Mouse (Mus musculus): ENCODE results near the gene Fam169b.
A peak's percentile ranks its signal among the peaks of the same experiment; 100 is the strongest.

The Fam169b gene

DNA sequence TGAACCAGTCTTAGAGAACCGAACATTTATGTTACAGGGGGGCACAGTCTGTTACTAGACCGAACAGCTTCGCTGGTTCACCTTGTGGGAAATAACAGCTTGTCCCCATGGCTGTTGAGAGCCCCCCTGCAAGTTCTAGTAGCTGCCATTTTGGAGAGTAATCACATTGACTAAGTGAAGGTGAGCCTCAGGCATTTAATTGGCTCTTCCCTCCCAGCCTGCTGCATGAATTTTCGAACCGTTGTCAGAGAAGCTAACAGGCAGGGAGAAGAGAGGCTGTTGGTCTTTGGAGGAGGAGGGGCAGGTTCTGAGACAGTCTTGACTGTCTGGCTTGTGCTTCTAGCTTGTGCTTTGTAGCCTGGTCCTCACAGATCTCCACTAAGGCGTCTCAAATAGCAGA, 45.3 kb downstream of the Fam169b start:
- DNase-seq (ENCODE audit: low spot score): no peak

DNA sequence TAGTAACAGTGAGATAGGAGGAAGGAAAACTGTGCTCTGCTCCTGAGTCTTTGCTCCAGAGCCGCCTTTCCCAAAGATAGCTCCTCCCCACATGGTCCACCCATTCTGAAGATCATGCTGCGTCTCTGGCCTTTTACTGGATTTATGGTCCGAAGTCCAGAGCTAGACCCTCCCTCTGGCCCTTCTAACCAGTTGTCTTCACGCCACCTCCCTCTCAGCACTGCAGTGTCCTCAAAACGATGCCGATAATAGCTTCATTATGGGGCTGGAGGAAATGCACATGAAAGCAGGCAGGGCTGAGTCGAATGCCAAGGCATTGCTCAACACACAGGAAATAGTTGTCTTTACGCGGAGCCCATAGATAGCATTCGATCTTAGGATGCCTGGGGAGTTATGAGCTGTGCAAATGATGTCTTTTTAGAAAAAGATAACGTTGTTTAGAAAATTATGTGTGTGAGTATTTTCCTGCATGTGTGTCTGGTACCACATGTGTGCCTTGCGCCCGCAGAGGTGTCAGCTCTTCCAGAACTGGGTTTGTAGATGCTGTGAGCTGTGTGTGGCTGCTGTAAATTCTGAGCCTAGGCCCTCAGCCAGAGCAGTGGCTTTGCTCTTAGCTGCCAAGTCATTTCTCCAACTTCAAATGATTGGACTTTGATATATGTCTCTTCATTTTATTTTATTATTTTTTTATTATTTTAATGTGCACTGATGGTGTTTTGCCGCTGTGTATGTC, 46.6 kb downstream of the Fam169b start:
- DNase-seq (ENCODE audit: low spot score): no peak

DNA sequence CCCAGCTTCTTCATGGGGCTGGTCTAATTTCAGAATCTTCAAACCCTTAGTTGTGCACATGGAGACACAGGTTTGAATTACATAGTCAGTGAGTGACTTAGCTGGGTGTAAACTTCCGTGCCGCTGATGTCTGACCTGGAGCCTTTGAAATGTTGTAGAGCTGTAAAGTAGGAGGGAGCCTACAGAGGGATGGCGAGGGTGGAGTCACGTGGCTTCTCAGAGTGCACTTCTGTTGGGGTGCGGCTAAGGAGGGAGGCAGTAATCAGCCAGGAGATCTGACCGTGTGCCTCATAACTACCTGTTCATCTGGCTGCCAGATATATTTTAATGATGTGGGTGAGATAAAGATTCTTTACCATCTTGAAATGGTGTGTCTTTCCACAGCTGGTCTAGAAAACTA, 49.4 kb downstream of the Fam169b start:
- DNase-seq (ENCODE audit: low spot score): no peak

DNA sequence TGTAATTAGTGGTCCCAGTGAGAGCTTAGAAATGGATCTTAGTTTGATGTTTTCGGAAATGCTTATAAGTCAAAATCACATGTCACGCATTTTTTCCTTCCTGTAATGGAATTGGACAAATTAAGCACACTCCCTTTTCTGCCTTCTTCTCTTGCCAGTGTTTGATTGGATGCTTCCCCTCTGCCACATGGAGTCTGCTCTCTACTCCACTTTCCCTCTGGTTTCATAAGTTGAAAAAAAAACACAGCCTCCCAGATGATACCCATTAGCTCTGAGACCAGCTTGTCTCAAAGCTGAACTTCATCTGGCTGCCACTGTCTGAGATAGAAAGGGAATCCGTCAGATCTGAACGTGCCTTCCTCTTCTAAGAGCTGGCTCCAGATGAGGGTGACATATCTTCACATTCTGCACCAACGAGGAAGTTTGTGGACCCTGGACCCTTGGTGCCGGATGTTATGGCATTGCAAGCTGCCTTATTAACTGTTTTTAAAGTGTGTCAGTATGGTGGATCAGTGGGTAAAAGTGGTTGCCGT, 52.6 kb downstream of the Fam169b start:
- DNase-seq (ENCODE audit: low spot score): no peak

DNA sequence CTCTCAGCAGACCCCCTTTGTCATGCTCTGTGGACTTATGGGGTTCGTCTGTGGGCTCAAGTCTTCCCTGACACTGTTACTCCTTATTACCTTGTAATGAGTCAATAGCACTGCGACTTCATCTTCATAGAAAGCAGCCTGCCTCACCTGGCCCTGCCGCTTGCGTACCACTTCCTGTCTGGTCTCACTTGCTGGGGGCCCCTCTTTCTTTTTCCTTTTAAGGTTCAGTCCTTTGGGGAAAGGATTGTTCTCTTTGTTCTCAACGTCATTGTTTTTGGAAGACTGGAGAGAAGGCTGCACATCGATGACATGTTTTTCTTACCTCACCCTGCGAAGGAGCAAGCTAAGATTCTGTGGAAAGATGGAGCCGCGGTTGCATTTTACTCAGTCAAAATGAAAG, 55.4 kb downstream of the Fam169b start:
- DNase-seq (ENCODE audit: low spot score): no peak

DNA sequence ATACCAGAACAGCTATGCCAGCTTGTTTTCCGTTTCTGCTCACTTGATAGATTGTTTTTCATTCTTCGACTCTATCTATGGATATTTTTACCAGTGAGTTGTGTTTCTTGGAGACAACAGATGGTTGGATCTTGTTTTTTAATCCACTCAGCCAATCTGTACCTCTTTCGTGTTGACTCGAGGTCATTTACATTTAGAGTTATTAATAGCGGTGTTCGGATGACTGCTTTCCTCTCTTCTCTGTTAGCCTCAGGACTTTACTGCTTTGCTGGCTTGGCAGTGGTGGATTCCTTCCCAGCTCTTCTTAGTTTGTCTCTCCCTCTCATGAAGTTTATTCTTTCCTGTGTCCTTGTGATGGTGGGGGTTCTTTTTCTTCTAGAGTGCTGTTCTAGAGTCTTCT, 59.2 kb downstream of the Fam169b start:
- no peak for DNase-seq (ENCODE audit: low spot score)

DNA sequence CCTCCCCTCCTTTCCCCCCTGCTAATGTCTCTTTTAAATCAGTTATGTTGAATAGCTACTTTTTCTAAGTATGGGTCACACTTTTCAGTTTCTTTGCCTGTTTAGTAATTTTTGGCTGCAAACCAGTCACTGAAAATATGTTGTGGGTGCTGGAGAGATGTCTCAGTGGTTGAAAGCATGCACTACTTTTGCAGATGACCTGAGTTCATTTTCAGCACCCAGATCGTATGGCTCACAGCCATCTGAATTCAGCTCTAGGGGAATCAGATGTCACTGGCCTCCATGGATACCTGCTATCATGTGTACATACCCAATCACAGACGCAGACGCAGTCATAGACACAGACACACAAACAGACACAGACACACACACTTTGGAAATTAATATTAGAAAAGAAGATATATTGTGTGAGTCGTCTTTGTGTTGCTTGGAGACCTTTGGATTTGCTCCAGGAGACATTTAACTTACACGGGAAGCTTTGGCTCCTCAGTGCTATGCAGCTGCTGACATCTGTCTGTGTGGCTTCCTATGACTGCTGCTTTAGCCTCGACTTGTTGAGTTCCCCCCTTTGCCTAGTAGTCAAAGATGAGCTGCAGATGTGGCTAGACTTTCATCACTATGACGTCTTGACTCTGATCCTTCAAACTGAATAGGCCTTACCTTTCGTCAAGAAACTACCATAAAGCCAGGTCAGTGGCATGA, 63.6 kb downstream of the Fam169b start:
- DNase-seq (ENCODE audit: low spot score): no peak

DNA sequence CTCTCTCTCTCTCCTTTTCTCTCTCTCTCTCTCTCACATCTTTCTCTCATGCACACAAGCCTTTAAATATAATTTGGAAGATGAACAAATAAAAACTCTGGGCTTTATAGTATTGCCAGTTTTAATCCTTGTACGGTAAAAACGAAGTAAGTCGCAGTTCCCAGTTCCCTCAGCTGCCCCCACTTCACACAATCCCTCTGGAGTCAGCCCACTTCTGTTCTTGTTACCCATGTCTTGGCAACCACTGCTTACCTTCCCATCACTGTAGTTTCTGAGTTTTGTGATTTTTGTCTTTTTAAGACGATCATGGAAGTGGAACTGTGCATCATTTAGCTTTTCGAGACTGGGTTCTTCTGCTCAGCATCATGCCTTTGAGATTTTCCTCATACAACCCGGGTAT, 65.0 kb downstream of the Fam169b start:
- no peak for DNase-seq (ENCODE audit: low spot score)

DNA sequence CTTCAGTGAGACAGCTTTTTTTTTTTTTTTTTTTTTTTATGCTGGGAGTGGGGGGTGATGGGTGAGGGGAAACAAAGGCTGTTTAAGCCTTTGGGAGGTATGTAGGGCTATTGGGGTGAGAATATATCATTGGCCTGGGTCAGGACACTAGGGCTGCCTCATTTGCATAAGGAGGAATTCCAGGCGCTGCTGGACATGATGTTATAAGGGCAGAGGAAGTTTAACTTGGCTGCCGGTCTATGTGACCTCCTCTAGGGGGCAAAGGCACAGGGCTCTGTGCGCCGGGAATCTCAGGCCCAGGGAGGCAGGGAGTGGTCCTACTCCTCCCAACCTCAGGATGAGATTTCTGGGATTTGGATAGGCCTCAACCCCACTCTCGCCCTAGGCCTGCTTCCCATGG, 70.9 kb downstream of the Fam169b start:
- no peak for DNase-seq (ENCODE audit: low spot score)

DNA sequence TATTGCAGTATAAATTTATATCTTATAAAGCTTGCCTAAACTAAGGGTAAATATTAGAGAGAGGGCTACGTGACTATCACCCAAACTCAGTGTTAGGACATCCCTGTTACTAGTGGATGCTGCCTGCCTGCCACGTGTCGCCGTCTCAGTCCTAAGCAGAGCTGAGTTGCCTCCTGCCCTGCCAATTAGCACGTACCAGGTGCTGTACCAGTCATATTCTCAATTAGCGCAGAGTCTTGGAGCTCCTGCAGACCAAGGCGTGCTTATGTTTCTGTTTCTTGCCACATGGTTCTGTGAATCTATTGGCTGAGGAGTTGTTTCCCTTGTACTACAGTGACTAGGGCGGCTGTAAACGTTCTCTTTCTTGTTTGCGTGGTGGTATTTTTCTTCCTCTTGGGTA, 72.3 kb downstream of the Fam169b start:
- DNase-seq (ENCODE audit: low spot score): no peak

DNA sequence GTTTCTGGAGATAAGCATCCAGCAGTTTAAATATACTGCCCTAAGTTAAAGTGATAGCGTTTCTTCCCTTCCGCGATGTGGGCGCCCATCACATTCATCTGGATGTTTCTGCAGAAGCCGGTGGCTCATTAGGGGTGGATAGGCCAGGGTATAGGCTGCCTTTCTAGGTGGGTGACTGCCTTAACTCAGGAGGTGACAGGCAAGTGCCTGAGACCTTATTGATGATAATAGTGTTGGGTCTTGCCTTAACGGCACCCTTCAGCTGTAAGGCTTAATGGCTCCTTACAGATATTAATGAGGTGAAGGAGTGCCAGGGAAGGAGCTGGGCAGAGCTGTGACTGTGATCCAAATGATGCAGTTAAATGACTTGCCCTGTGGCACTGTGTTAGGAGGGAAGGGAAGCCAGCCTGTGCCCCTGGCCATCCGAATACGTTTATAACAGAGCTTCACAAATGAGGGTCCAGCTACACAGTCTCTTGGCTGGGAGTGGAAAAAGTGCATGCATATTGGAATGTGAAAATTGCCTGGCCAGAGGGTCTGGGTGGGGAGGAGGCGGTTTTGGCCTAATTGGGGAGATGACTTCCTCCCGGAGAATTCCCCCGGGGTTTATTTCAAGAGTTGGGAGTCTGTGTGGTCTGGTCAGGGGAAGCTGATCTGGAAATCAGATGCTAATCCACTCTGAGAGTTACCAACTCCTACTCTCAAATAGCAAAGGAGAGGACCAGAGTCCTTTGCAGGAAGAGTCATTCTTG, 81.9 kb downstream of the Fam169b start:
- DNase-seq (ENCODE audit: low spot score): no peak

DNA sequence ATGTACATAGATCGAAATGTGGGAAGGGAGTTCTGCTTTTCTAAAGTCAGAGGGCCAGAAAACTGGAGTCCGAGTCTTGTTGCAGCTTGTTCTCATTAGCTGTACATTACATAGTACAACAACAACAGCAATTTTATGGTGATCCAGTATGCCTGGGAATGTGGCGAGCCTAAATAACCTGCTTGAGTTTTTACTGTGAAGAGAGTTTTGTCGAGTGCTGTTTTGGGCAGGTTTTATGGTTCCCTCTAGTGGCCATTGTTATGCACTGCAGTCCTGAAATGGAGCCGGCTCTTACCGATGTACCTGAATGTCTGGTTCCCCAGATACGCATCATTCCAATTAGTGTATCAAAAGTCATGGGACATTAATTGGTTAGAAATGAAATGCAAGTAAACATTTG, 83.8 kb downstream of the Fam169b start:
- DNase-seq (ENCODE audit: low spot score): peak; percentile 56

DNA sequence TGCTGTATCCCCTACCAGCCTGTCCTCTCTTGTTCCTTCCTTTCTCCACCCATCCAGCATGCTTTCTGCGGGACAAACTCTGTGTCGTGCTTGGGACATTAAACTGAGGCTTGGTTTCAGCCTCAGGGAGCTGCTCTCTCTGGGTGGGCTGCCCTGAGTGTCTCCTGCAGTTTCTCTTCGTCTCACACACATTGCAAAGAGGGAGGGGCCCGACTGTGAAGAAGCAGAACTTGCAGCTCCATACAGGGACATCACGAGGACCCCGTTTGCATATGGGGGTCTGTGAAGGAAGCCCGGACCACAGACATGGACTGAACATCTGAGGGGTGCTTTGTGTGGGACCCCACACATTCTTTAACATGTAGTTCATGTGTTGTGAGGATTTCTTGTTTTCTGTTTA, 89.0 kb downstream of the Fam169b start:
- DNase-seq (ENCODE audit: low spot score): no peak

DNA sequence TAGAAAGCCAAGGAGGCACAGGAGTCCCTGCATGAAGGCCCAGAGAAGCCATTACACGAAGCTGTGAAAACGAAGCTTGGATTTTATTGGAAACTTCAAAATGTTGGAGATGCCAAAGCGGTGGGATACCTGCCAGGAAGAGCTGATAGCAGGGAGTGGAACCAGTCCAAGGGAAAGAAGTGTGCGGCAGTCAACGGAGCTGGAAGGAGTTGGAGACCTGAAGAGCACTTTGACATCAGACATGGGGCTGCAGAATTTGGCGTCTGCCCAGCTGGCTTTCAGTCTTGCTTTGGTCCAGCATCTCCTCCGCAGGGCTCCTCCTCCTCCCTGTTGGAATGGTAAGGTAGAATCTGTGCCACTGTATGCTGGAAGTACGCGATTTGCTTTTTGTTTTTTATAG, 92.1 kb downstream of the Fam169b start:
- peak; percentile 76 for DNase-seq (ENCODE audit: low spot score)

DNA sequence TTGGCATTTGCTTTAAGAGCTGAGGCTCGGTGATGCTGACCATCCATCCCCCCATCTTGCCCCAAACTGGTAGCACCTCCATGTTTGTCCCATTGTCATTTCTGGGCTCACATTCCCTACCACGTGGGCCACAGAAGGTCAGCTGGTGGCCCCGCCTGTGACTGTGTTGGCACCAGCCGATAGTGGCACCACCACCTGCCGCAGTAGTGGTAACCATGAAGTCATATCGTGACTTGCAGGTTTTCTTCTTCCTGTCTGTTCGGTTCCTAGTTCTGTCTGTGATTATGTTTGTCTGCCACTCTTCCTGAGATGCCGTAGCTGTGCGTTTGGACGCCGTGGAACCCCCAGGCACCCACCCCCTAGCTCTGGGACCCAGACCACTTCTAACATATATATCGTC, 95.3 kb downstream of the Fam169b start:
- DNase-seq (ENCODE audit: low spot score): no peak

DNA sequence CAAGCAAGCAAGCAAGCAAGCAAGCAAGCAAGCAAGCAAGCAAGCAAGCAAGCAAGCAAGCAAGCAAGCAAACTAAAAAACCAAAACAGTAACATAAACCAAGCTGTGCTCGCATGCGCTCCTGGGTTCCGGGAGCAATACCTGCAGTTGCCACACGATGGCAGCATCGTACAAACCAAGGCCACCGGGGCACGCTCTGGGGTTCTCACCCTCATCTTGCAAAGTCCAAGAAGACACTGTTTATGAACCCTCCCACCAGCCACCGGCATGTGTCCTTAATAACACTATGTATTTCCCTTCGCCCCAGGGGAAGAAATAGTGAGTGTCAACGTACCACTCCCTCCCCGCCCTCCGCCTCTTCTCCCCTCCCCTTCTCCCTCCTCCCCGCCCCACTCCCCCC, 96.1 kb downstream of the Fam169b start:
- DNase-seq (ENCODE audit: low spot score): peak; percentile 90

DNA sequence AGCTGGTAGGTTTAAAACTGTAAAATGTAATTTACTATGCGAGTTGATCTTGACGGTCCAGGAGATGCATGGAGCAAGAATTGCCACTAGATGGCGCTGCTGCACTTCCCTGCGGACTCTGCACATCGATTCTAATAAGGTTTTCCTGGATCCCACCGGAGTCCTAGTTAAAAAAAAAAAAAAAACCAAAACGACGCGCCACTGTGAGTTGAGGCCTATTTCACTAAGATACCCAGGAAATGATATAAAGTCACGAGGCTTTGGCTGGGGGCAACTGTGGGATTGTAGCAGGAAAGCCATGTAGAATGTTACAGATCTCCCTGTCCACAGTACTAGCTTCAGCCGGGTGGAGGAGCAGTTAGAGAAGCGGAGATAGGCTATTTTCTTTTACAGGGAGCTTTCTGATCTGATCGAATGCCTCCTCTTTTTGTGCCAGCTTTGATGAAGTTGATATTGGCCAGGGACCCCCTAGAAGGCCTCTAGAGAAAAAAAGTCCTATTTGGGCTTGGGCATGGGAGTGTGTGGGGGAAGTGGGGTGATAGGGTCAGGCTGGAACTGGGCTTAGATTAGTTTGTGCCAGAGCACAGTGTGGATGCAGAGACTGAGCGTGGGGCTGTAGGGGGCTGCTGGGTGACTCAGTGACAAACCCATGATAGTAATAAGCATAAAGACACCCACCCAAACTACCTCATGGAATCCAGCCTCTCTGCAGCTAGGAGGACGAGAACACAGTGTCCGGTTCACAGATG, 100.6 kb downstream of the Fam169b start:
- DNase-seq (ENCODE audit: low spot score): peak; percentile 84

DNA sequence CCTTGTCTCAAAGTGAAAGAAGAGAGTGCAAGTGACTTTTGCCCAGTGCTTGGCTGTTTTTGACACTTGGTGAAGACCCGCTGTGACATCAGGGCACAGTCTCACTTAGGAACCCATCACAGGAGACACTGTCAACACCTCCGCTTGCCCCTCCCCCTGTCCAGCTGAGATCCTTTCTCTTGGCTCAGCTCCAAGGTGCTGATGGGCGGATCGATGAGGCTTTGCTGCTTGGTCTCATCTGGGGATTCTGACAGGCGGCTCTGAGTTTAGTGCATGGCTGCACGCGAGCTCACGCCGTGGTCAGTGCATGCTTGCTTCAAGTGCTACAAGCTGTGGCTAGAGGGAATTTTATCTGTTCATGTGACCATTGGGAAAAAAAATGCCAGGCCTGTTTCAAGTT, 108.5 kb downstream of the Fam169b start:
- no peak for DNase-seq (ENCODE audit: low spot score)

DNA sequence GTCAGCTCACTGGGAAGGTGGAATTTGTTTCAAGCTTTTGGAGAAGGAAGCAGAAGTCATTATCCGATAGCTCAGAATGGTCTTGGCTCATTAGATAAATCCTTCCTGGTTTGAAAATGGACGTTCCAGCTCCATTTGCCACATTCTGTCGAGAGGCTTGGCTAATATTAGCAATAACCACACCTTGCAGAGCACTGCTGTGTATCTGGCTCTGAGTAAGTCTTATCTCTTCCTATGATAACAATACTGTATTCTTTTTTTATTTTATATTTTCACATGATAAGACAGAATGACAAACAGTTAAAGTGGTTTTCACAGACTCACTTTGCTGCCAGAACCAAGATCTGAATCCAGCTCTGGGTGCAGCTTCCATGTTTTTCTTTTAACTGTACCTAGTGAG, 113.1 kb downstream of the Fam169b start:
- DNase-seq (ENCODE audit: low spot score): no peak

DNA sequence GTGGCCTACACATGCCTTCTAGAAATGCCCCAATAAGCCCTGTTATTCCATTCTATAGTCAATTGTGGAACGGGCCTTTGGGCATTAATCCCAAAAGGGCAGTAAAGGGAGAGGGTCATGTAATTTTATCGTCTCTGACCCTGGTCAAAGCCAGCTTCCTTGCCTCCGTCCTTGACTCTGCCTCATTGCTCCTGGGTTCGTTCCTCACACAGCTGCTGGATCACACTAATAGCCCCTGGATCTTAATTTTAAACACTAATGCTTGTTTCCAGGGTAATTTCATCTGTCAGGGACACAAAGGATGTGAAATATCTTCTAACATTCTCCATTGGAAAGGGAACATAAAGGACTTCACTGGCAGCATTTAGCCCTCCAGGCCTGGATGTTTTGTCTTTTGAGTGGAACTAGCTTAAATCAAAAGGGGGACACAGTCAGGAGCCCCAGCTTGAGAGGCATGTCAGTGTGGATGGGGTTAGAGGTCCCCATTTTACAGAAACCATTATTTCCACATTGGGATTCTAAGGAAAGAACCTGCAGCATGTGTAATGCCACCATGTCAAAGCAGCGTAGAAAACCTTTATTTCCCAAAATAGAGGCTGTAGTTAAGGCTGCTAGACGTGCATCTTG, 122.2 kb downstream of the Fam169b start:
- DNase-seq (ENCODE audit: low spot score): no peak

DNA sequence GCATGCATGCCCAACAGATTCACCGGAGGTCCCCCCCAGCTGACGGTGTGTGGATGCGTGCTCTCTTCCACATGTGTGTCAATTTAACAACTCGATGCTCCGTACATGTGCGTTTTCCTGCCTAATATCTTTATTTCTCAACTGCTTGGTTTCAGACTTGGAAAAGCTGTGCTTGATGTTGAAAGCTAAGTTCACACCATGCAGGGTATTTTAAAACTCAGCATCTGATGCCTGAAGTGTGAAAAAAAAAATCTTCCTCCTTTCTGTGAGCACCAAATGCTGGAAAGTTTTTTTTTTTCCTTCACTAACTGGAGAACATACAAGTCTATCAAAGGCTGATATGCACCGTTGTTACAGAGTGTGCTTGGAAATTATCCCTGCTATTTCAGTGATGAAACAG, 126.9 kb downstream of the Fam169b start:
- no peak for DNase-seq (ENCODE audit: low spot score)

DNA sequence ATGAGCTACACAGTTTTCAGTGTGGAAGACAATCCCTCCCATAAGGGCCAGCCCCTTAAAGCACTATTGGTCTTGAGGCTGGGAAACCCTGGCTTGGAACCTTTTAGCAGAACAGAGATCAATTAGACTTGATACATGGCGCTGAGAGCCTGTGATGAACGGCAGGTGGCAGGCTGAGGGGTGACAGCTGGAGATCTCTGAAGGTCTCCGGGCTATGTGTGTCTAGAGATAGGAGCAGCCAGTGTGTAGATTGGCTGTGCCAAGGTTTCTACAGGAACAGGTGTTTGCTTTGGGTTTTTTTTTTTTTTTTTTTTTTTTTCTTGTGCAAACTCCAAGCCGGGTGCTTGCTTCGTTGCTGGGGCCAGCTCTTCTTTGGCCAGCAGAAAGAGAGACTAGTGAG, 135.0 kb downstream of the Fam169b start:
- no peak for DNase-seq (ENCODE audit: low spot score)

Measured in testis, postnatal 10 days (tissue).